Mouse (Mus musculus) adrenal gland, postnatal 0 days (tissue): ENCODE data around the gene Fbxl3. TPM values are rescaled to one million over a fixed set of nuclear protein-coding genes. Genes with fewer than 3 reads are reported as not detected.

Experiments
- polyA plus RNA-seq: library from polyadenylated mRNA; unstranded; fragments of >200 nt; fragmentation: Nextera tagmentation; extraction: Ambion mirVana; gene quantifications from 2 replicates; pipeline ENCODE4 v1.2.1, GENCODE M21; 2015

The Fbxl3 gene
- polyA plus RNA-seq = 25.4 and 28.1 TPM in 2 replicates

GRCm38 (mm10) chr14:103099238-103099933, at the start of gene Fbxl3:
Fbxl3 (minus strand) TSS chr14:103099566.

GRCm38 (mm10) chr14:103069864-103070611, 29.3 kb downstream of the Fbxl3 start, which contains the start of gene Cln5:
Cln5 (plus strand) TSS chr14:103070216.

GRCm38 (mm10) chr14:103046677-103047076, 52.7 kb downstream of the Fbxl3 start, which contains the start of gene Acod1:
Acod1 (plus strand) TSS chr14:103046977.

Other genes with a start within 250 kb of the Fbxl3 start
- gene Kctd12, start 116.9 kb downstream of the Fbxl3 start, polyA plus RNA-seq = 7.4 and 10.1 TPM in 2 replicates
- not detected in 2 replicates for gene Acod1, start 52.6 kb downstream of the Fbxl3 start, polyA plus RNA-seq
- 22.0 and 25.7 TPM in 2 replicates for gene Cln5, start 29.4 kb downstream of the Fbxl3 start, polyA plus RNA-seq
- 19.1 and 19.9 TPM in 2 replicates for gene Mycbp2, start 247.2 kb upstream of the Fbxl3 start, polyA plus RNA-seq